Mouse (Mus musculus): ENCODE results near the gene Trim24.

DNA sequence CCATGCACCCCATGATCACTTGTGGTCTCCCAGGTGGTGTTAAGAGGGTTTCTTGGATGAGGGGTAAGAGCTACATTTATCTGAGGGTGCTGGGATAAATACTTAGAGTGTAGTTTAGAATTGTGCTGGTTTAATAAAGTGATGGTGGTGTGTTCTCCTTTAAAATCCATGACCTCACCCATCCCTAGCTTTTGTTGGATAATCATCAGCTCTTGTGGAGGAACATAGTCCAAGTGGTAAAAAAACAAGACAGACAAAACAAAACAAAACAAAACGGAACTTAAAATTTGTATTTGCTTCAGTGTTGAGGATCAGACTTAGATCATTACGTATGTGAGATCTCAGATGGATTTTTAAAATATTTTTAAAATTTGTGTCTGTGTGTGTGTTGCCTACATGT, 31.2 kb downstream of the Trim24 start:
- TF ChIP-seq CHD2 (IDR thresholded peaks at IDR 0.05; ENCODE audit: low read depth, low read length) (no peak), ZC3H11A (IDR thresholded peaks at IDR 0.05; ENCODE audit: borderline replicate concordance, low read depth, low read length) (no peak), ZNF384 (IDR thresholded peaks at IDR 0.05; ENCODE audit: low read depth, low read length) (no peak)

Data from ES-E14 (cell line).